Mouse (Mus musculus): ENCODE results near the gene Gemin2. TPM values are rescaled to one million over a fixed set of nuclear protein-coding genes. Genes with fewer than 3 reads are reported as not detected.
A peak's percentile ranks its signal among the peaks of the same experiment; 100 is the strongest.
"Not testable (repeated sequence)": the region's sequence is repeated elsewhere in the genome, so short reads cannot be mapped to it uniquely, and the experiment has no call there.

Gene Gemin2
- total RNA-seq, 2 experiments from 2014 or later: 6.5 to 7.0 TPM

DNA sequence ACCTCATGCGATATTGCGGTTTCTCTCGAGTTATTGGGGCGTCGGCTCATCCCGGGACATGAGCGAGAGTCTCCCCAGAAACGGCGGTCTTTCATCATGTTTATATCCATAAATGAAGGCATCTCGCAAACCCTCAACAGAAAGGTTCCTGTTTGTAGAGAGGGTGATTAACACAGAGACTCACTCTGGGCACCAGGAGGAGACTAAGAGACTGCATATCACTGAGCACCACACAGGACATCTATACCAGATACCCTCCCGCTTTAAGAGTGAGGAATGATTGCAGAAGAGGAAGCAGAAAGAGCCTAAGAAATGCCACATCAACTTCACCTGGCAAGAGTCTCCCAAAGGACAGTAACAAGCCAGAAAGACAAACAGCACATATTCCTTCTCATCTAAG is 43.0 kb downstream of the Gemin2 start:
- intact Hi-C loops (cut with DNase I): no loop called here
- no peak for DNase-seq

DNA sequence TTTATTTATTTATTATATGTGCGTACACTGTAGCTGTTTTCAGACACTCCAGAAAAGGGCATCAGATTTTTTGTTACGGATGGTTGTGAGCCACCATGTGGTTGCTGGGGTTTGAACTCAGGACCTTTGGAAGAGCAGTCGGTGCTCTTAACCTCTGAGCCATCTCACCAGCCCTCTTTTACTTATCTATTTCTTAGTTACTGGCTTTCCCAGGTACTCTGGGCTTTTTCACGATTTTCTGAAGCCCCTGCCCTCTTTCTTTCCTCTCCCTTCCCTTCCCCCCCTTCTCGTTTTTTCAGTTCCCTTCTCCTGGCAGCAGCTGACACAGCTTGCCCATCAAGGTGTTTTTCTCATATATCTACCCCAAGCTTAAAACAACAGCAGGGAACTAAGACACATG is 45.0 kb downstream of the Gemin2 start:
- DNase-seq; intact Hi-C loops (cut with DNase I): not testable (repeated sequence)

DNA sequence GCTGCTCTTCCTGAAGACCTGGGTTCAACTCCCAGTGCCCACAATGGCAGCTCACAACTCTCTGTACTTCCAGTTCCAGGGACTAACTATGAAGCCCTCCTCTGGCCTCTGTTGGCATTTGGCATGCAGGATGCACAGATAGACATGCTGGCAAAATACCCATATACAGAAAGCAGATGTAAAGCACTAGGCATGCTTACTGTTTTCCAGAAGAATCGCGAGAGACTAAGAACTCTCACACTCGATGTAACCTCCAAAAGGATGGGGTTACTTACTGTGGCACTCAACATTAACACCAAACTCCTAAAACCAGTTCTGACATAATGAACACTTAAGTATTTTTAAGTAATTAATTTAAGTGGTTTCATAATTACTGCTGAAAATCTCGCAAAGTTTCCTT is 47.1 kb downstream of the Gemin2 start:
- intact Hi-C loops (cut with DNase I): no loop called here
- DNase-seq: no peak

DNA sequence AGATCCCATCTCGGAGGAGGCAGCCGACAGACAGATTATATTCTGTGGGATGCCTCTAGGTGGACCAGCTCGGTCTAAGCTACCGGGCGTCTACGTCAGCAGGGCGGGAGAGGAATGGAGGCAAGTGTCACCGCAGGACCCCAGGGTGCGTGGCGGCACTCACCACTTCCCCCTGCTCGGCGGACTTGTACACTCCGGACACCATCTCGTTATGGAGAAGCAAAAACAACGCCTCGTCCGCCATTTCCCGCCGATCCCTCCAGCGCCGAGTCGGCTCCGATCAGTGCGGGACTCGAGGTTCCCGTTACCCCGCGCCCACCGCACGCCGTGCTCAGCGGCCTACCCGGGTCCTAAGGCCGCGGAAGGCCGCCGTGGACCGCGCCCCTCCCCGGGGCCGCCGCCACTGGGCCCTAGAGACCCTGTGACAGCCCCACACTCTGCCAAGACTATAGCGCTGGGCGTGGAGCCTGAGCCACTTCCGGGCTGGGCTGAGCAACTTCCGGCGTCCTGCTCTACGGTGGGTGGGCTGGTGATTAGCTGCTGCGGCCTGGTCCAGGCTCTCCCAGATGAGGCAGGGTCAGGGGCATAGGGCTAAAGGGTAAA is 47.9 kb downstream of the Gemin2 start, which contains the start of gene Trappc6b:
Gene Trappc6b (minus strand): TSS at position 480 of the 603 bp plus-strand sequence.
- intact Hi-C loops (cut with DNase I): no loop called here
- DNase-seq: peak; percentile 85

DNA sequence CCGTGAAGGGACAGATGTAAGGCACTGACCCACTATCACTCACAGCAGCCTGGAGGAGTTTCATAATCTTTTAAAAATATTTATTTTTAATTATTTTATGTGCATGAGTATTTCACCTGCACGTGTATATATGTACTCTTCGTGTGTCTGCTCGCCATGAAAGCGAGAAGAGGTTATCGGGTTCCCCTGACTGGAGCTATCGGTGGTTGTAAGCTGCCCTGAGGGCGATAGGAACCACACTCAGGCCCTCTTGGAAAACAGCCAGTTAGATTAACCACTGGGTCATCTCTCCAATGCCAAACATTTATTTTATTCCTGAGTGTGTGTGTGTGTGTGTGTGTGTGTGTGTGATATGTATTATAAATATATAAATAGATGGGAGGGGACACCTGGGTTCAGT is 51.6 kb downstream of the Gemin2 start:
- no peak for DNase-seq
- intact Hi-C loops (cut with DNase I): no loop called here

DNA sequence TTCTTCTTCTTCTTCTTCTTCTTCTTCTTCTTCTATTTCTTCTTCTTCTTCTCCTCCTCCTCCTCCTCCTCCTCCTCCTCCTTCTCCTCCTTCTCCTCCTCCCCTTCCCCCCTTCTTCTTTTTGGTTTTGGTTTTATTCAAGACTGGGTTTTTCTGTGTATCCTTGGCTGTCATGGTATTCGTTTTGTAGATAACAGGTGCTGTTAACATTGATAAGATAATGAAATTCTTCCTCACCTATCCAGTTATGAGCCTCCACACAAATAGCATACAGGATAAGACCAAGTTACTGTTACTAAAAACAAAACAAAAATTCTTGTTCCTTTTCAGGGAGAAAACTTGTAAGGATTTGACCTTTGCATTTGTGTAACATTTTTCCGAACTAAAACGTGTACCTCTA is 52.6 kb downstream of the Gemin2 start:
- intact Hi-C loops (cut with DNase I): no loop called here
- DNase-seq: no peak

DNA sequence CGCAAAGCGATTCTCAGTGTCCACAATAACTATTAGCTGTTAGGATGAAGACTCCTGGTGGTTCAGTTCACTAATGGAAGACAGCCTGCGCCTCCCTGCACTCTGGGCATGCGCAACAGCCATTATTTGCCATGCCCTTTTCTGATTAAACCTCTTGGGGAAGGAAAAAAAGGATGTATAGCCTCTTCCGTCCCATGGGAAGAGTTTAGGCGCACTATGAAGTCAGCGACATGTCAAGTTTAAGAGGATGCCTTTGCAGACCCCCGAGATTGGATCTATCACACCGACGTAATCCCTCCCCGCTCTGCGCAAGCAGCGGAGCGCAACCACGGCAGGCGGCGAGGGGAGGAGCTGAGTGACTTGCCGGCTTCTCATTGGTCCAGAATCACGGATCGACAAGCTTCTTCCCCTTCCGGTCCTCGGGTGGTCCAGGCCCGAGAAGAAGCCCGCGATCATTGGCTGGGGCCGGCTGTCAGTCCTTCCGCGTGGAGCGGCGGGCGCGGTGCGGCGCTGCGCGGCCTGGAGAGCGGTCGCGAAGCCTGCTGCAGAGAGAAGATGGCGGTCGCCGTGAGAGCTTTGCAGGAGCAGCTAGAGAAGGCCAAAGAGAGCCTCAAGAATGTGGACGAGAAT is 53.4 kb downstream of the Gemin2 start, which contains the start of gene Pnn:
Gene Pnn (plus strand): TSS at position 437 of the 630 bp plus-strand sequence.
- DNase-seq: peak; percentile 96
- intact Hi-C loops (cut with DNase I): no loop called here

DNA sequence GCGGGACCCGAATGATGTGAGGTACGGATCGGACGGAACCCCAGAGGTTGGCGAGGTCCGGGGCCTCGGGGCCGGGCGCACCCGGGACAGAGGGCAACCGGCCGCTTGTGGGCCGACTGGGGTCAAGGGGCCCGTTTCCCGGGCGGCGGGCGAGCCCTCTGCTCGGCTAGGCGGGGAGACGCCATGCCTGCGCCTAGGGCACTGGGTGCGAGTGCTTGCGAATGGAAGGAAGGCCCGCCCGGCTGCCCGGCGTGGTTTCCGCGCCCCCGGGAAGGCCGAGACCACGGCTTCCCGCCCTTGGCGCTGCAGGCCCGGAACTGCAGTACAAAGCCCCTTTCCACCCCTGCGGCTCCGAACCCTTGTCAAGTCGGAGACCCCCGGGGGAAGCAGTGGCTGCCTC is 53.9 kb downstream of the Gemin2 start:
- no peak for DNase-seq

DNA sequence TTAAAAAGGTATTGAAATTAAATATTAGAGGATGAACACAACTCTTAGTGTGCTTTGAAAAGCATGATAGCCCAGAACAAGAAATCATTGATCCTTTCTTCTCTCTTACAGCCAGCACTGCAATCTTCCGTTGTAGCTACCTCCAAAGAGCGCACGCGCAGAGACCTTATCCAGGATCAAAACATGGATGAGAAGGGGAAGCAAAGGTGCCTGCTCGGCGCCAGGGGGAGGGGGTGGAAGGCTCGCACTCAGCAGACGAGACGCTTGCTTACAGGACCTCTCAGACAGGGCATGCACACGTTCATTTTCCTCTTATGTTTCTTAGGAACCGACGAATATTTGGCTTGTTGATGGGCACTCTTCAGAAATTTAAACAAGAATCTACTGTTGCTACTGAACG is 55.6 kb downstream of the Gemin2 start:
- no peak for DNase-seq
- intact Hi-C loops (cut with DNase I): no loop called here

More for the DNA sequence above, 53.9 kb downstream of the Gemin2 start:
- intact Hi-C loops (cut with DNase I): no loop called here

DNA sequence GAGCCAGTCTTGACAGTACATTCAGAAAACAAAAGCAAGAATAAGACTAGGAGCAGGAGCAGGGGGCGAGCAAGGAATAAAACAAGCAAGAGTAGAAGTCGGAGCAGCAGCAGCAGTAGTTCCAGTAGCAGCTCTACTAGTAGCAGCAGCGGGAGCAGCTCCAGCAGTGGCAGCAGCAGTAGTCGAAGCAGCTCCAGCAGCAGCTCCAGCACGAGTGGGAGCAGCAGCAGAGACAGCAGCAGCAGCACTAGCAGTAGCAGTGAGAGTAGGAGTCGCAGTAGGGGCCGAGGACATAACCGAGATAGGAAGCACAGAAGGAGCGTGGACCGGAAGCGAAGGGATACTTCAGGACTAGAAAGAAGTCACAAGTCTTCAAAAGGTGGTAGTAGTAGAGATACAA is 59.1 kb downstream of the Gemin2 start:
- intact Hi-C loops (cut with DNase I): no loop called here
- DNase-seq: no peak

DNA sequence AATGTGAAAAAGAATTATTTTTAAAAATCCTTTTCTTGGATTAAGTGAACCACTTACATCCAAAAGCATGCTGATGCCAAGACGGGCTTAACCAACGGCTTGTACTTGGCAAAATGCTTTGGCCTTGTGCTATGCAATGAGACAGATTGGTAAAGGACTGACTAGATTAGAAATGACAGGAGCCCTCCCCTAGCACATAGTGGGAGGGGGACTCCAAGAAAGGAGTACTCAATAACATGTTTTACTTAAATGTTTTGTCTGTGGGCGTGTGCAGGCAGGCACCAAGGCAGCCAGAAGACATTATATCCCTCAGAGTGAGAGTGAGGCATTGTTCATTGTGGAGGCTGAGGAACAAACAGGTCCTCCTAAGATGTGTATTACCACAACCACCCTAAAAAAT is 60.9 kb downstream of the Gemin2 start:
- no peak for DNase-seq
- intact Hi-C loops (cut with DNase I): no loop called here

DNA sequence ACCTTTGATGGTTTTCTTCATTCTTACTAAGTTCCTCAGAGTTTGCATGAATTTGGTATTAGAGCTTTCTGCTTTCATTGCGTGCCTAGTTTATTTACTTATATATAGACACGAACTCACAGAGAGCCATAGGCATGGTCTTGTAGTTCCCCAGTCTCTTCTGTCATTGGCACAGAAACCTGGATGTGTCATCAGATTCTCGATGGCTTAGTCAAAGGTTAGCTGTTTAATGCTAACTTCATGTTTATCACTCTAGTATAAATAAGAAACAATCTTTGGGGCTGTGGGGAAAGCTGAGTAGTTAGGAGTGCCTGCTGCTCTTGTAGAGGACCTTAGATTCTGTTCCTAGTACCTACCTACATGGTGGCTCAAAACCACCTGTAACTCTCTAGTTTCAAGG is 63.8 kb downstream of the Gemin2 start:
- intact Hi-C loops (cut with DNase I): no loop called here
- no peak for DNase-seq

DNA sequence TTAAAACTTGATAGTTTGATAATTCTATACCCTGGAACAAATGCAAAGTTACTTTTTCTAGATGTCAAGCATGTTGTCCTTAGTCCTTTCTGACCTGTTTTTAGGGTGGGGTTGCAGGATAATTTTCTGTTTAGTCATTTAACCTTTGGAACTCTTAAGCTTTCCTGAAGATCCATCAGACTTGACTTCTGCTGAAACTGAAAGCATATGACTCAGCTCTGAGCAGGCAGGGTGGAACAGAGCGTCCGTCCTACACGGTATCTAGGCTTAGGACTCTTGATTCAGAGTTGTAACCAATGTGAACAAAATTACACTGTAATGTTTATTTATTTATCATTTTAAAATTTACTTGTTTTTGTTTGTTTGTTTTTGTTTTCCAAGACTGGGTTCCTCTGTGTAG is 64.7 kb downstream of the Gemin2 start:
- intact Hi-C loops (cut with DNase I): no loop called here
- DNase-seq: no peak

Other genes with a start within 250 kb of the Gemin2 start
- gene Sec23a, start 1.4 kb upstream of the Gemin2 start, total RNA-seq (2021): 100 to 1,000 TPM; 148 to 151 TPM
- 10 to 100 TPM; 93.2 to 99.6 TPM for gene Trappc6b, start 48.1 kb downstream of the Gemin2 start, total RNA-seq (2021)
- 10 to 100 TPM; 59.9 to 65.4 TPM for gene Pnn, start 53.5 kb downstream of the Gemin2 start, total RNA-seq (2021)
- 10 to 100 TPM; 32.1 to 33.1 TPM for gene Mia2, start 82.4 kb downstream of the Gemin2 start, total RNA-seq (2021)
- 10 to 100 TPM; 18.9 to 20.3 TPM for gene Fbxo33, start 206.3 kb downstream of the Gemin2 start, total RNA-seq (2021)

Measured in left cerebral cortex, postnatal 4 days (tissue).